Mouse (Mus musculus) forebrain, embryonic 16.5 days (tissue): ENCODE measurements around the gene Zfp410. TPM values are rescaled to one million over a fixed set of nuclear protein-coding genes. Genes with fewer than 3 reads are reported as not detected.

Experiments used
- ATAC-seq: fragments of 200-750 bp; cut with Nextera tagmentation; 2 replicates; pipeline ENCODE4 v1.8.0; 2017; ENCODE audit warnings: mild to moderate bottlenecking, moderate library complexity
- H3K27ac ChIP-seq: fragments of 300-500 bp; sonication (generic); 2 replicates; pipeline ENCODE4 v1.5.1; 2014; ENCODE audit warnings: low read length, control low read depth
- H3K27me3 ChIP-seq: fragments of 300-500 bp; sonication (generic); replicated peaks from 2 replicates; pipeline ENCODE4 v1.6.1; 2014; ENCODE audit warnings: low read length; ENCODE audit not compliant: control insufficient read depth, insufficient read depth
- H3K36me3 ChIP-seq: fragments of 300-500 bp; sonication (generic); 2 replicates; pipeline ENCODE4 v1.6.1; 2014; ENCODE audit not compliant: control insufficient read depth, insufficient read depth
- H3K4me1 ChIP-seq: fragments of 300-500 bp; sonication (generic); replicated peaks from 2 replicates; pipeline ENCODE4 v1.6.1; 2014; ENCODE audit warnings: low read length; ENCODE audit not compliant: control insufficient read depth, insufficient read depth
- H3K4me2 ChIP-seq: fragments of 300-500 bp; sonication (generic); 2 replicates; pipeline ENCODE4 v1.6.1; 2014; ENCODE audit warnings: mild to moderate bottlenecking, low read length, control low read depth
- H3K4me3 ChIP-seq: fragments of 300-500 bp; sonication (generic); replicated peaks from 2 replicates; pipeline ENCODE4 v1.5.1; 2014; ENCODE audit warnings: mild to moderate bottlenecking, low read length, control low read depth
- H3K9ac ChIP-seq: fragments of 300-500 bp; sonication (generic); replicated peaks from 2 replicates; pipeline ENCODE4 v1.6.1; 2014; ENCODE audit warnings: low read depth, low read length, control low read depth
- H3K9me3 ChIP-seq: fragments of 300-500 bp; sonication (generic); 2 replicates; pipeline ENCODE4 v1.6.1; 2016; ENCODE audit warnings: low read length; ENCODE audit not compliant: control insufficient read depth
- WGBS: fragments of 180-500 bp; shearing (Covaris S2); extraction: QIAGEN DNeasy Blood & Tissue Kit; methylation state at CpG from one replicate; pipeline ENCODE4 v1.1.7; 2014; 5-methylcytosine and 5-hydroxymethylcytosine counted together
- polyA plus RNA-seq: library from polyadenylated mRNA; unstranded; fragments of >200 nt; fragmentation: Nextera tagmentation; extraction: Ambion mirVana; gene quantifications from 2 replicates; pipeline ENCODE4 v1.2.1, GENCODE M21; 2015

The Zfp410 gene
- polyA plus RNA-seq, 1 experiment from 2014 or later: 87.9 TPM

GRCm38 (mm10) chr12:84284885-84285592, 31.6 kb upstream of the Zfp410 start, which contains the start of gene Ptgr2:
Gene Ptgr2, plus strand, starts transcription at chr12:84285232.
- Histone ChIP-seq H3K4me1 (peaks cover 8% of the 10 kb centered on the region), H3K4me3 (peak within 1 kb of the TSS; percentile 65), H3K27me3 (no peaks in the 10 kb centered on the region), H3K9me3 (no peaks in the 10 kb centered on the region), H3K9ac (peak within 1 kb of the TSS; percentile 68), H3K4me2 (peak within 1 kb of the TSS; percentile 74), H3K36me3 (no peaks in the 10 kb centered on the region), H3K27ac (0 out of 2 replicates have a peak within 1 kb of the TSS, but pooled peaks have one; percentile 4)
- under 1% methylated on average over 39 of the region's 39 CpGs for WGBS
- peak; percentile 94 for ATAC-seq

DNA sequence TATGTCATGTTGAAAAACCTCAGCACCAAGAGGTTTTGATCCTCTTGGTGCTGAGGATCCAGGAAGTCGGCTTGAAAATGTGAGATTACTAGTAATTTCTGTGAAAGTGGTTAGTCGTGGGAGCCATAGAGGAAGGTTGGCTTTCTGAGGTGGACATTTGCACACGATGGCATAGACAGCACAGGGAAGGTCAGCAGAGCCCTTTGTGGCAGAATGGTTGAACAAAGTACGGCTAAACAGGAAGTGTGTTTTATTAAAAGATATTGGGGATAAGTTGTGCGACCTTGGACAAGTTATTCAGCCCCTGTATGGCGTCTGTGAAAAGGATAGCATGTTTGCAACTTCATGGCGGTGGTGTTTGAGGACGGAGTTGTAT, 31.1 kb upstream of the Zfp410 start:
- H3K27me3 ChIP-seq: no peaks in the 10 kb centered on the region
- peaks cover 8% of the 10 kb centered on the region for H3K4me1 ChIP-seq
- no peaks in the 10 kb centered on the region for H3K36me3 ChIP-seq
- H3K9me3 ChIP-seq: no peaks in the 10 kb centered on the region
- no peak overlapping the region for H3K27ac ChIP-seq
- 37% methylated on average over 8 of the region's 8 CpGs for WGBS
- no peak for ATAC-seq
- H3K9ac ChIP-seq: peak overlapping the region; percentile 68
- peak overlapping the region; percentile 74 for H3K4me2 ChIP-seq
- peak overlapping the region; percentile 65 for H3K4me3 ChIP-seq

DNA sequence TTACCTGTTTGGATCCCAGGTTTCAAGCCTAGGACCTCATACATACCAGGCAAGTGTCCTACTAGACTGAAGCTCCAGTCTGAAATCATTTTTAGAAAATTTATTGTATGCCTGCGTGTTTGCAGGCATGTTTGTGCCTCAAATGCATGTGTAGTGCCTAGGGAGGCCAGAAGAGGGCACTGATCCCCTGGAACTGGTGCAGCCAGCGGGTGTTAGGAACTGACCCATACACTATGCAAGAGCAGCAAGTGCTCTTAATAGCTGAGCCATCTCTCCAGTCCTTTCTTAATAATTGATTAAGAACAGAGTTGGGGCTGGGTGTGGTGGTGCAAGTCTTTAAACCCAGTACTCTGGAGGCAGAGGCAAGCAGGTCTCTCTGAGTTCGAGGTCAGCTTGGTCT, 28.2 kb upstream of the Zfp410 start:
- ATAC-seq: no peak
- Histone ChIP-seq H3K36me3 (peaks cover 2% of the 10 kb centered on the region; the same call in 1 of the 2 replicates), H3K27ac (no peak overlapping the region), H3K9ac (no peak overlapping the region), H3K4me3 (no peak overlapping the region), H3K27me3 (no peaks in the 10 kb centered on the region), H3K4me2 (no peak overlapping the region), H3K9me3 (no peaks in the 10 kb centered on the region), H3K4me1 (peaks cover 8% of the 10 kb centered on the region)
- WGBS: 68% methylated on average over 3 of the region's 3 CpGs

DNA sequence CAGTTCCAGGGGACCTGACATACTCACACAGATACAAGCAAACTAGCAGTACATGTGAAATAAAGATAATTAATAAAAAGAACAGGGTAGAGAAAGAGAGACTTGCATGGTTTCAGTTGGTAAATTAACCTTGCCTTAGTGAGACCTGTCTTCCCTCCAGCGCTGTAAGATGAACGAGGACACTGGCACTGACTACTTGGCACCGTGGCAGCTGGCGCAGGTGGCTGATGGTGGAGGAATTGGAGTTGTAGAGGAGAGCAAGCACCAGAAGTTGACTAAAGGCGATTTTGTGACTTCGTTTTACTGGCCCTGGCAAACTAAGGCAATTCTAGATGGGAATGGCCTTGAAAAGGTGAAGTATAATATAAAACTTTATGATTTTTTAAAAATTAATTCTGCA, 18.8 kb upstream of the Zfp410 start:
- H3K36me3 ChIP-seq: no peaks in the 10 kb centered on the region; the same call in 1 of the 2 replicates
- H3K27ac ChIP-seq: no peak overlapping the region
- no peak overlapping the region for H3K4me2 ChIP-seq
- H3K9me3 ChIP-seq: no peaks in the 10 kb centered on the region
- 92% methylated on average over 6 of the region's 6 CpGs for WGBS
- no peak for ATAC-seq
- H3K4me3 ChIP-seq: no peak overlapping the region
- no peak overlapping the region for H3K9ac ChIP-seq
- H3K27me3 ChIP-seq: no peaks in the 10 kb centered on the region
- H3K4me1 ChIP-seq: no peaks in the 10 kb centered on the region

GRCm38 (mm10) chr12:84299265-84299664, 17.4 kb upstream of the Zfp410 start:
- Histone ChIP-seq H3K27me3 (no peaks in the 10 kb centered on the region), H3K9me3 (no peaks in the 10 kb centered on the region), H3K27ac (no peak overlapping the region), H3K4me1 (no peaks in the 10 kb centered on the region), H3K4me2 (no peak overlapping the region), H3K4me3 (no peak overlapping the region), H3K36me3 (no peaks in the 10 kb centered on the region), H3K9ac (no peak overlapping the region)
- WGBS: 98% methylated on average over 2 of the region's 2 CpGs
- no peak for ATAC-seq

DNA sequence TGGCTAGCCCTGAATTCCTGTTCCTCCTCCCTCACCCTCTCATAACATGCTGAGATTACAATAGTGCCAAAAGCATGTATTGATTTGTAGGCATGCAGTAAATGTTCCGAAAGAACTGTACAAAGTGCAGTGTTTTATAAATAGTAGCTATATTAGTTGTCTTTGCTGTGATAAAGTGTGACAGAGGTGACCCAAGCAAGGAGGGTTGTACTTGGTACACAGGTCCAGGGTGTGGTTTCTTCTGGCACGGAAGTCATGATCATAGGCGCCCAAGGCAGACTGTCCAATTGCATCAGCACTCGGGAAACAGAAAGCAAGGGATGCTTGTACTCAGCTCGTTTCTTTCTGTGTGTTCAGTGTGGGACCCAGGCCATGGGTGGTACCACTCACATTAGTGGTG, 12.6 kb upstream of the Zfp410 start:
- no peak for ATAC-seq
- H3K27me3 ChIP-seq: no peaks in the 10 kb centered on the region
- WGBS: 92% methylated on average over 5 of the region's 5 CpGs

GRCm38 (mm10) chr12:84304554-84304953, 12.1 kb upstream of the Zfp410 start:
- no peaks in the 10 kb centered on the region for H3K27me3 ChIP-seq
- no peaks in the 10 kb centered on the region for H3K4me1 ChIP-seq
- H3K36me3 ChIP-seq: no peaks in the 10 kb centered on the region
- H3K4me2 ChIP-seq: no peak overlapping the region
- H3K27ac ChIP-seq: no peak overlapping the region
- no peak overlapping the region for H3K4me3 ChIP-seq
- H3K9ac ChIP-seq: no peak overlapping the region
- 76% methylated on average over 1 of the region's 1 CpGs for WGBS
- no peak for ATAC-seq
- H3K9me3 ChIP-seq: no peaks in the 10 kb centered on the region

More for the DNA sequence above, 12.6 kb upstream of the Zfp410 start:
- Histone ChIP-seq H3K9me3 (no peaks in the 10 kb centered on the region), H3K9ac (no peak overlapping the region), H3K4me3 (no peak overlapping the region), H3K4me1 (no peaks in the 10 kb centered on the region), H3K36me3 (no peaks in the 10 kb centered on the region), H3K4me2 (no peak overlapping the region), H3K27ac (no peak overlapping the region)

DNA sequence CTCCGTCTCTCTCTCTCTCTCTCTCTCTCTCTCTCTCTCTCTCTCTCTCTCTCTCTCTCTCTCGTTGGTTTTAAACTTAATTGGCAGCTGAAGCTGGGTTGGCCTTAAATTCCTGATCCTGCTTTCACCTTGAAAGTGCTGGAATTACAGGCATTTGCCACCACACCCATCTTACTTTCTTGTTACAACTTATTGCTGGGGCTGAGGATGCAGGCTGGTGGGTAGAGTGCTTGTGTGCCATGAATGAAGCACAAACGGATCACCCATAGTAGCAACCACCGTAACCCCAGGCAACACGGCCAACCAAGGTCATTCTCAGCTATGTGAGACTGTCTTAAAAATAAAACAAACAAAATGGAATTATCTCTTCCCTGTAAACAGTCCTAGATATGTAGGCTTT, 5.3 kb upstream of the Zfp410 start:
- no peak overlapping the region for H3K4me3 ChIP-seq
- ATAC-seq: no peak
- peaks cover 5% of the 10 kb centered on the region for H3K4me1 ChIP-seq
- H3K4me2 ChIP-seq: no peak overlapping the region
- no peaks in the 10 kb centered on the region; the same call in 1 of the 2 replicates for H3K36me3 ChIP-seq
- WGBS: 87% methylated on average over 3 of the region's 5 CpGs
- H3K27ac ChIP-seq: no peak overlapping the region
- no peaks in the 10 kb centered on the region for H3K9me3 ChIP-seq
- H3K27me3 ChIP-seq: no peaks in the 10 kb centered on the region
- H3K9ac ChIP-seq: no peak overlapping the region

DNA sequence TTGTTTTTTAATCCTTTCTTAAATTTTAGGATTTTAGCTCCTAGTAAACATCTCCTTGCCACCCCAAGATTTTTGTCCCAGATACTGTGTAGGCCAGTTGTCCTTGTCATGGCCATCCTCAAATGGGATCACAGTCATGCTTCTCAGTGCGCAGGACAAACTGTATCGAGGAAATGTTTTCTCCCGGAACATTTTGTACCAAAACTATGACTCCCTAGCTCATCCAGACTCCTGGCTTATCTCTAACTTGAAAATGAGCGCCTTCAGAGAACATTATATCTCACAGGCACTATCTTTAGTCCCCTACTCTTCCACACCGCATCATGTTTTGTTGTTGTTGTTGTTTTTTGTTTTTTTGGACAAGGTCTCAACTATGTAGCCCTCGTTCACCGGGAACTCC, 646 bp upstream of the Zfp410 start:
- Histone ChIP-seq H3K9ac (peak overlapping the region; percentile 86), H3K36me3 (no peaks in the 10 kb centered on the region; the same call in 1 of the 2 replicates), H3K4me3 (peak overlapping the region; percentile 91), H3K27me3 (no peaks in the 10 kb centered on the region), H3K4me1 (peaks cover 17% of the 10 kb centered on the region), H3K27ac (no peak overlapping the region), H3K4me2 (peak overlapping the region; percentile 62), H3K9me3 (no peaks in the 10 kb centered on the region)
- no peak for ATAC-seq
- WGBS: 43% methylated on average over 7 of the region's 7 CpGs
